Mouse (Mus musculus) heart, adult 2 months (tissue): Measurements from ENCODE around the gene Elf5.

Experiments
- CTCF ChIP-seq: fragments of 200-600 bp; IDR thresholded peaks from 2 replicates; pipeline ENCODE4 v1.8.1; 2022; ENCODE audit warnings: antibody characterized with exemption, mild to moderate bottlenecking, moderate library complexity
- EP300 ChIP-seq: fragments of 200-500 bp; IDR thresholded peaks from 2 replicates; pipeline ENCODE4 v1.6.1; 2011; ENCODE audit warnings: low read depth, low read length, control low read depth; ENCODE audit not compliant: insufficient read depth
- POLR2A ChIP-seq: fragments of 200-500 bp; IDR thresholded peaks from 2 replicates; pipeline ENCODE4 v1.6.1; 2011; ENCODE audit warnings: mild to moderate bottlenecking, low read depth, low read length, control low read depth; ENCODE audit not compliant: insufficient read depth

DNA sequence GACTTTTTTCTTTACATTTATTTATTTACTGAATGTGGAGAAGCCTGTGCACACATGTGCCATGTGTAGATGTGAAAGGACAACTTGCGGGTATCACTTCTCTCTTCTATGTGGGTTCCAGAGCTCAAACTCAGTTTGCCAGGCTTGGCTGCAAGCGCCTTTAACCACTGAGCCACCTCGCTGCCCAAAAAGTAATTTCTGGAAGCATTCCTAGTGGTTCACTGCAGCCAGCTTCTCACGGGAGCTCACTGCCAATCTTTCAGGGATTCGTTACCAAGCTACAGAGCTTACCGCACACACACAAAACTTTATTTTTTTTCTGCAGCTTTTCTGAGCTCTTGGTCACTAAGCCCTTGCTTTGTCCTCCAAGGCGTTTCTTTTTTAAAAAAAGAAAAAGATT, 46.1 kb downstream of the Elf5 start:
- no peak for TF ChIP-seq CTCF
- TF ChIP-seq POLR2A = no peak
- TF ChIP-seq EP300 = no peak
